Mouse (Mus musculus) forebrain, embryonic 10.5 days (tissue): ENCODE measurements around the gene Oxa1l. TPM values are rescaled to one million over a fixed set of nuclear protein-coding genes. Genes with fewer than 3 reads are reported as not detected.
"Not testable (repeated sequence)": the region's sequence is repeated elsewhere in the genome, so short reads cannot be mapped to it uniquely, and the experiment has no call there.

Source experiments
- DNase-seq: peaks from one replicate; pipeline ENCODE4 v3.0.0-alpha.2; 2017; ENCODE audit warnings: low spot score; ENCODE audit errors: extremely low spot score
- H3K27ac ChIP-seq: fragments of 300-500 bp; sonication (generic); 2 replicates; pipeline ENCODE4 v1.5.1; 2016; ENCODE audit warnings: mild to moderate bottlenecking
- H3K27me3 ChIP-seq: fragments of 300-500 bp; sonication (generic); 2 replicates; pipeline ENCODE4 v1.6.1; 2016; ENCODE audit warnings: mild to moderate bottlenecking; ENCODE audit not compliant: poor library complexity, severe bottlenecking
- H3K36me3 ChIP-seq: fragments of 300-500 bp; sonication (generic); replicated peaks from 2 replicates; pipeline ENCODE4 v1.6.1; 2016; ENCODE audit warnings: mild to moderate bottlenecking, moderate library complexity
- H3K4me1 ChIP-seq: fragments of 300-500 bp; sonication (generic); 2 replicates; pipeline ENCODE4 v1.6.1; 2016
- H3K4me3 ChIP-seq: fragments of 300-500 bp; sonication (generic); 2 replicates; pipeline ENCODE4 v1.5.1; 2016; ENCODE audit warnings: mild to moderate bottlenecking, moderate library complexity
- H3K9me3 ChIP-seq: fragments of 300-500 bp; sonication (generic); 2 replicates; pipeline ENCODE4 v1.6.1; 2016; ENCODE audit warnings: mild to moderate bottlenecking, moderate library complexity
- WGBS: fragments of 180-500 bp; shearing (Covaris S2); methylation state at CpG from one replicate; pipeline ENCODE4 v1.1.7; 2016; 5-methylcytosine and 5-hydroxymethylcytosine counted together
- polyA plus RNA-seq: library from polyadenylated mRNA; unstranded; fragments of >200 nt; fragmentation: Nextera tagmentation; extraction: Ambion mirVana; gene quantifications from 2 replicates; pipeline ENCODE4 v1.2.1, GENCODE M21; 2016

Oxa1l gene
- polyA plus RNA-seq: 55.2 and 59.0 TPM in 2 replicates

DNA sequence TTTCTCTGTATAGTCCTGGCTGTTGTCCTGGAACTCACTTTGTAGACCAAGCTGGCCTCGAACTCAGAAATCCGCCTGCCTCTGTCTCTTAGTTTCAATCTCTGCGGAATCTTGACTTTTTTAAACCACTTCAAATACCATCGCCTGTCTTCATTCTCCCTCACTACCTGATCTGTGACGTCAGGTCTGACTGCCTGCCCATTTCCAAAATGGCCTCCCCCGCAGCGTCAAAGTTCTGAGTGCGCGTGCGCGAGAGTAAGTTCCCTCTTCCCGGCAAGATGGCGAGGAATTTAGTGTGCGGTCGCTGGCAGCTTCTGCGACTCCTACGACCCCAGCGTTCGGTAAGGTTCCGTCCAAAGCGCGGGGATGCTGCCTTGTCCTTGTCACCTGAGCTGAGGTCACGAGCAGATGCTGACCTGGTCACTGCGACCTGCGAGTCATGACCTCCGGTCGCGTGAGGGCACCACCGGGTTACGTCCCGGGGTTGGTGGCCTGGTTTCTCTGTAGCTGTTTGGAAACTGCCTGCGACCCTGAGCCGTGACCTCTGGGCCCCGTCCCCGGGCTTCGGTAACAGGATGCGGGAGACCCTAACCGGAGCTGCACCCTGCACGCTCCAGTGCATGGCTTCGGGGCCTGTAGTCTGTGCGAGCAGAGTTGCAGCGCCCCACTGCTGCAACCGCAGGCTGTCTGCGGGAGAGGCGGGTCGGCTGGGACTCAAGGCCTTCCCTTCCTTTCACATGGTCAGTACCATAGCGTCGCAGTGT is at the start of gene Oxa1l:
Gene Oxa1l, plus strand, starts transcription at position 258 of the 764 bp plus-strand sequence.
- peak within 1 kb of the TSS; percentile 86 for H3K4me3 ChIP-seq
- H3K9me3 ChIP-seq: no peaks in the 10 kb centered on the region
- under 1% methylated on average over 48 of the region's 48 CpGs for WGBS
- no peaks in the 10 kb centered on the region for H3K27me3 ChIP-seq
- H3K4me1 ChIP-seq: peaks cover 14% of the 10 kb centered on the region
- peak; percentile 97 for DNase-seq
- peaks cover 34% of the 10 kb centered on the region for H3K36me3 ChIP-seq
- H3K27ac ChIP-seq: peak within 1 kb of the TSS; percentile 92

DNA sequence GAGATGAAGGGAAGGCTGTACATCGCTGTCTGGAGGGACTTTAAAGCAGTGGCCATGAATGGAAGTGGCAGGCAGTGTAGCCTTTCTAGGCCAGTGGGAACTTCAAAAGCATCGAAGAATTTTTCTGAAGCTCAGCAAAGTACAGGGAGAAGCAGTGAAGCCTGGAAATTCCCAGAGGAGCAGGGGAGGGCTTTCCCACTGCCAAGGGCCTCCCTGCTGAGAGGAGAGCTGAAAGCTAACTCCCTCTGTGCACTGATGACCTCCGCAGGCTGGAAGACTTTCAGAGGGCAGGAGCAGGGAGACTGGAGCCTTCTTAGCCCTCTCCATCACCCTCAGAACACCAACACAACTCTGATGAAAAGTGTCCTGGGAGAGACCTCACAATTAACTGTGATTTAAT is 48.9 kb upstream of the Oxa1l start:
- no peaks in the 10 kb centered on the region for H3K36me3 ChIP-seq
- H3K27me3 ChIP-seq: no peaks in the 10 kb centered on the region
- 39% methylated on average over 3 of the region's 3 CpGs for WGBS
- no peak overlapping the region for H3K4me3 ChIP-seq
- H3K27ac ChIP-seq: peak overlapping the region; percentile 54; the same call in 1 of the 2 replicates
- no peaks in the 10 kb centered on the region for H3K9me3 ChIP-seq
- no peak for DNase-seq
- peaks cover 5% of the 10 kb centered on the region for H3K4me1 ChIP-seq

DNA sequence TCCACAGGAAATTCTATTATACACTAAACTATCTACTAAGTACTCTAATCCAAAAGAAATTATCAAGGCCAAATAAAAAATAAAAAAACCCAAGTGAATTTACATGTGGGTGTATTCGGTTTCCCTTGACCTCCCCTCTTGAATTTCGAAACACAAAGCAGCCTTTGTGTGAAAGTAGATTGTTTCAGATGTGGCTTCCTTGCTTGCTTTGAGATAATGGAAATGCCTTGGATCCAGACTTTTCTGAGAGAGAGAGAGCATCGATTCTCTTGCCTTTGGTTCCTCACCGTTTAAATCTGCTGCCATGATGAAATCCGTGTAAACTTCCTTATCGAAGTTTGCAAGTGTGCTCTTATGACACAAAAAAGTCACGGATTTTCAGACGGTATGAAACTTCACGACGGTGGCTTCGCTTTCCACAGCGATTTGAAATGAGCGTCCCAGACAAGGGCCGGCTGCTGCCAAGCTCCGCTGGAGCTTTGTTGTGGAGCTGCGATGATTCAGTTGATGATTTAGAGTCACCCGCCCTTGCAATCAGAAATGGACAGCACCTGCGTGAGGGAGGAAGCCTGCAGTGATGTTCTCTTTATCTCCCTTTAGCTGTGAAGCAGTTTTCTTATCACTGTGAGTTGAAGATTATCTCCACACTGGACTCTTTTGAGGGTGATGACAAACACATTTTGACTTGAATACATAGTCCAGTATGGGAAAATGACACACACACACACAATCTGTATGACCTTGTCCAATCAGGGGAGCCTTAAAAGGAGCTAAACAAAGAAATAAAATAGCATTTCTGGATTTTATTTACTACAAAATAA is 38.9 kb upstream of the Oxa1l start:
- Histone ChIP-seq H3K4me1 (peaks cover 5% of the 10 kb centered on the region; the same call in 1 of the 2 replicates), H3K27me3 (no peaks in the 10 kb centered on the region), H3K9me3 (peaks cover 11% of the 10 kb centered on the region; the same call in 1 of the 2 replicates), H3K36me3 (no peaks in the 10 kb centered on the region), H3K27ac (0 out of 2 replicates have a peak overlapping the region, but pooled peaks have one; percentile 30), H3K4me3 (no peak overlapping the region)
- no peak for DNase-seq
- WGBS: 76% methylated on average over 18 of the region's 18 CpGs

DNA sequence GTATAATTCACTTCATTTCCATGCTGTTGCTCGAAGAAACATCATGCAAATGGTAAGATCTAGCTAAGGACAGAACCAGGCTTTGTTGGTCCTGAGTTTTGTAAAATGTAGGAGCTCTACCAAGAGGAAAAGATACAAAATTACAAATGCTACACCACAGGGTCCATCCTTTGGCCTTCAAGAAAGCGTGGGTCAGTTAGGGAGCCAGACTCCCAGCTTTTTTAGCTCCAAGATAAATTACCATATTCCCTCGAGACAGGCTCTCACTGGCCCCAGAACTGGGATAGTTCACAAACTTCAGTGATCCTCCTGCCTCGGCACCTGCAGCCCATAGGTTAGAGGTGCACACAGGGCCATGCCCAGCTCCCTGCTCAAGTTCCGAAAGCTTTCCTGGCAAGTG is 36.1 kb upstream of the Oxa1l start:
- 81% methylated on average over 5 of the region's 5 CpGs for WGBS
- peaks cover 12% of the 10 kb centered on the region; the same call in 1 of the 2 replicates for H3K4me1 ChIP-seq
- H3K36me3 ChIP-seq: no peaks in the 10 kb centered on the region
- no peak for DNase-seq
- no peaks in the 10 kb centered on the region for H3K27me3 ChIP-seq
- no peak overlapping the region for H3K4me3 ChIP-seq
- peaks cover 6% of the 10 kb centered on the region; the same call in 1 of the 2 replicates for H3K9me3 ChIP-seq
- no peak overlapping the region for H3K27ac ChIP-seq

DNA sequence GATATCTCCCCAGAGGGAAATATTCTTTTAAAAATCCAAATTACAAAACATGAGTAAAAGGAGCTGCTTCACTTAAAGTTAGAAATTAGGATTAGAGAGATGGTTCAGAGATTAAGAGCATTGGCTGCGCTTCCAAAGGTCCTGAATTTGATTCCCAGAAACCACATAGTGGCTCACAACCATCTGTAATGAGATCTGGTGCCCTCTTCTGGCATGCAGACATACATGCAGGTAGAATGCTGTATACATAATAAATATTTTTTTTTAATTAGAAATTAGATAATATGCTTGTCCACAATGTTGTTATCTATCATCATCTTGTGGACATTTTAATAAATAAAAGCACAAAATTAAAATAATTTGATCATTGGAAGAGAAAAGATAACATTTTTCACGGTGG is 32.1 kb upstream of the Oxa1l start:
- Histone ChIP-seq H3K4me3 (no peak overlapping the region), H3K27me3 (no peaks in the 10 kb centered on the region), H3K36me3 (no peaks in the 10 kb centered on the region), H3K9me3 (no peaks in the 10 kb centered on the region), H3K27ac (no peak overlapping the region), H3K4me1 (peaks cover 50% of the 10 kb centered on the region)
- WGBS: 79% methylated on average over 2 of the region's 2 CpGs
- DNase-seq: no peak

DNA sequence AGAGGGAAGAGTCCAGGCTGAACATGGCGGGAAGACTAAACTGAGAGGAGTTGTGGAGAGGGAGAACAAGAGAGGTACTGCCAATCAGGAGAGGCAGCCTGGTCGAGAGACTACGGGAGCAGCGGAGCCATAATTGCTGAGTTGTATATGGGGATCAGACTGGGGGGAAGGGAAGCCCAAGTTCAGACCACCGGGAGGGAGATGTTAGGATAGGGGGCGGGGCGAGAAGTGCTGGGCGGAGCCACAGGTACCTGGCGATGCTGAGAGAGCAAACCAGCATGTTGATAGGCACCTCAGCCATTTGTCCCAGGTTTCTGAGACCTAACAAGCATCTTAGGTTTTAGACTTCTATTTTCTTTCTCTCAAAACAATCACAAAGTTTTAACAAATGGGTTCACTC is 31.4 kb upstream of the Oxa1l start:
- no peaks in the 10 kb centered on the region for H3K36me3 ChIP-seq
- no peak for DNase-seq

DNA sequence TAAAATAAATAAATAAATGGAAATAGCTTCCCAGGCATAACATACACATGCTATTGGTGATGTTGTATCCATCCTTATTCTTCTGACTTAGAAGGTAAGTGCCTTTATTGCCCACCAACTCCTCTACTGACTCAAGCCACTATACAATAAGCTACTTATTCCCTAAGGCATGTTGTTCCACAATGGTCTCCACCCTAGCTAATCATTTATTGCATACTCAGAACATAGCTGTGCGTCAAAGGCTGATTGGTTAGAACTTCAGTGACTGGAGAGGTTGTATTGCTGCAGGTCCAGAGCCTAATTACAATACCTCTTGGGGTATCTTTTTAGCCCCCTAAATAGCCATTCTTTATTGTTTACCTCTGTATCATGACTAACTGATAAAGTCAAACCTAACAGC is 29.5 kb upstream of the Oxa1l start:
- Histone ChIP-seq H3K36me3 (no peaks in the 10 kb centered on the region), H3K4me3 (no peak overlapping the region), H3K9me3 (no peaks in the 10 kb centered on the region), H3K27ac (peak overlapping the region; percentile 82), H3K27me3 (no peaks in the 10 kb centered on the region), H3K4me1 (peaks cover 59% of the 10 kb centered on the region)
- DNase-seq: no peak
- WGBS: 91% methylated on average over 1 of the region's 1 CpGs

More for the DNA sequence above, 31.4 kb upstream of the Oxa1l start:
- WGBS: 61% methylated on average over 9 of the region's 9 CpGs
- no peak overlapping the region for H3K4me3 ChIP-seq
- no peak overlapping the region for H3K27ac ChIP-seq
- no peaks in the 10 kb centered on the region for H3K9me3 ChIP-seq
- H3K4me1 ChIP-seq: peaks cover 56% of the 10 kb centered on the region
- H3K27me3 ChIP-seq: no peaks in the 10 kb centered on the region

DNA sequence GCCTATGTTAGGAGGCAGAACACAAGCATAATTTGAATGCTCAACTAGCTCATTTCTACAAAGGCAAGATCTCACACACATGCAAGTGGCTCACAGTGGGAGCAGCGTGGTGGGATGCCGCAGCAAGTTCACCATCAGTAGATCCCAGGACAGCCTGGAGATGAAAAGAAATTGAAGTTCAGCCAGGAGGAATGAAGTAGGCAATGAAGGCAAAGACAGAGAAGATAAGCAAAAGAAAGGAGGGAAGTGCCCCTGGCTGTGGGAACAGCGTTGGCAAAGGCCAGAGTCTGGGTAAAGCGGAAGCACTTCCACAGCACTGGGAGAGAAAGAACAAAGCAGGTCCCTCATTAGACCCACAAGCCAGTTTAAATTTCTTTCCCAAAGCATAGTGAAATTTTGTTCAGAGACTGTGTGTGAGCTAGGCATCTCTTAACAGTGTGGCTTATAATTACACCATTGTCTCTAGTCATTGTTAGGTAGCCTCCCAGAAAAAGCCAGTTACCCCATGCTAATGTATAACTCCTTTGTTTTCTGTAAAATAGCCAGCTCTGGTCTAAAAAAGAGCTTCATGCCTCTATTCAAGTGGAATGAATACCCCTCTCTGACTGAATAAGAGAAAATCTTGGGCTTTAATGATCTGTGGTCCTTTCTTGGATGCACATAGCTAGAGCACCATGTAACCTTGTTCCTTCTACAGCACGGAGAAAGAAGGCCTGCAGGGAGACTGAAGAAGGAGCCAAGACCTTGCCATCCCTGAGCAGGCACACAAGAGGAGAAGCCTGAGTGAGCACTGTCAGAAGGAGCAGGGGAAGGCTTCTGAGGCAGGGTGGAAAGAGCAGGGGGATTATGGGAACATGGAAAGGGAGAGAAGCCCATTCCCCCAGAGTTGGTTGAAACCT is 28.2 kb upstream of the Oxa1l start:
- WGBS: 25% methylated on average over 5 of the region's 5 CpGs
- Histone ChIP-seq H3K27ac (peak overlapping the region; percentile 82), H3K4me3 (no peak overlapping the region), H3K4me1 (peaks cover 52% of the 10 kb centered on the region), H3K27me3 (no peaks in the 10 kb centered on the region), H3K9me3 (no peaks in the 10 kb centered on the region), H3K36me3 (no peaks in the 10 kb centered on the region)
- DNase-seq: peak; percentile 58

DNA sequence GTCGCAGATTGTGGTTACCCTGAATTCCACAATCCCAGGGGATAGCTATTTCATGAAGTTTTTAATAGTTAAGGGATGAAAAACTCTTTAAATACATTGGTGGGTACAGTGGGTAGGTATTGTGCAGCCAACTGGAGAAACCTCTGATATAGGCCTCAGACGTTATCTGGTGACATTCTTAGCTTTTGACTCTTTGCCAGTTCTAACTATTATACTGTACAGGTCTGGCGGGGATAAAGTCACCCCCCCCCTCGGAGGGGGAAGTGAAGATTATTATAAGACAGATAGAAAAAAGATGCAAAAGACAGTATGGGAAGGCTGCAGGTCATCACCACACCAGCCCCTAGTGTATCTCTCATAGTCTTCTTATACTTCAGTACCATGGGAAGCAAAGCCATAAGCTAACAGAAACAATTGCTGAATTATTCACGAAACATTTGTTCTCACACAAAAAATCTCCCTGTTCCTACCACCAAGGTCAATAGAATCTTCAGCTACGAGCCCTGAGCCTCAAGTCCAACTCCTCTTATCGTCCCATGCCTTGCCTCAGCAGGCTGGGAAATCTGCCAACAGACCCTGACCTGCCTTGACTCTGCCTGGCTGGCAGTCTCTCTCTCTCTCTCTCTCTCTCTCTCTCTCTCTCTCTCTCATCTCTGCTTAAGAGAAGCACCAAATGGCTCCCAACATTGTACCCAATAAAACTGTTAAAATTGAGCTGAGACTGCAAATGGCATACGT is 27.0 kb upstream of the Oxa1l start:
- Histone ChIP-seq H3K4me1 (peaks cover 52% of the 10 kb centered on the region), H3K36me3 (no peaks in the 10 kb centered on the region), H3K9me3 (no peaks in the 10 kb centered on the region), H3K27ac (peak overlapping the region; percentile 82), H3K4me3 (no peak overlapping the region), H3K27me3 (no peaks in the 10 kb centered on the region)
- DNase-seq: no peak
- 92% methylated on average over 8 of the region's 8 CpGs for WGBS

DNA sequence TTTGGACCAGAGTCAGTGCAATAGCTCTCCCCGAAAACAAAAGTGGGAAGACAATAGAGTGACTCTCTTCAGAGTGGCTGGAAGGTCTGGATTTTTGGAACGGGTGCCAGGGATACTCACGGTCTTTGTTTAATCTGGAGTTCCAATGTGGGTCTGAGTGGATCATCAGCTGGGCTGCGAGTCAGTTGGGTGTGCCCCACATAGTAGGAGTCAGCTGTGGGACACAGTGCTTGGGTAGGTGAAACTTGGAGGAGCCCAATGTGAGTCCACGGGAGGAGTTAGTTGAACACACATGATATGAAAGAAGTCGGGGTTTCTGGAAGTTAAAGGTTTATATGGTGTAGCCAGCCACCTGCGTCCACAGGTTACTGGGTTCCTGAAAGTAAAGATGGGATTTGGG is 19.8 kb upstream of the Oxa1l start:
- H3K4me3 ChIP-seq: no peak overlapping the region
- H3K4me1 ChIP-seq: peaks cover 3% of the 10 kb centered on the region
- no peak for DNase-seq
- H3K27me3 ChIP-seq: no peaks in the 10 kb centered on the region
- H3K36me3 ChIP-seq: no peaks in the 10 kb centered on the region
- H3K9me3 ChIP-seq: peaks cover 7% of the 10 kb centered on the region; the same call in 1 of the 2 replicates
- 66% methylated on average over 7 of the region's 7 CpGs for WGBS
- H3K27ac ChIP-seq: no peak overlapping the region

DNA sequence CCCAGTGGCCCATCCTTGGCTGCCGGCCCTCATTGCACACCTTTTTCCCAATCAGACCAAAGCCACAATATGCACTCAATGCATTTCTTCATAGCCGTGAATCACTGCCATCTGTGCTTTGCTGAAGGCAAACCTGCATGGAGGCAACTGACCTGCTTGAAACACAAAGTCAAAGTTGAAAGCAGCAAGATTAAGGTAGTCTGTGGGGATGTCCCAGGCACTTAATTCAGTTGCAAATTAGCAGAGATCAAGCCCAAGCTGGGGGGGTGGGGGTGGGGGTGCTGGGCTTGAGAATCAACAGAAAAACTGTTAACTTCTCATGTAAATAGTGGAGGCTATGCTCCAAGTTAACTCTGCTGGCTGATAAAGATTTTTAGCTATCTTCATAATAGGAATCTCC is 18.8 kb upstream of the Oxa1l start:
- 33% methylated on average over 2 of the region's 2 CpGs for WGBS
- not testable (repeated sequence) for H3K36me3 ChIP-seq, H3K9me3 ChIP-seq, H3K4me3 ChIP-seq, DNase-seq, H3K27ac ChIP-seq, H3K27me3 ChIP-seq, H3K4me1 ChIP-seq
